In genomic region chr10:69705806-69706768, GRCm38 (mm10) we compare ENCODE assay signal across 9 mouse cellular contexts.
A peak's percentile ranks its signal among the peaks of the same experiment; 100 is the strongest.
DNase-seq lines count a peak whose midpoint lies in the region; ATAC-seq and TF ChIP-seq lines count a peak whose summit lies in the region.
"Had no signal": no experiment of that assay in that cellular context is flagged by ENCODE, and none has a peak within 500 bp of the region (broad histone marks: within the 10 kb centered on the region; RNA-seq: fewer than 3 reads in every experiment).

No protein-coding gene starts in this region.

- H3K4me2 ChIP-seq in forebrain, embryonic 11.5 days (ENCODE audit: low read depth, low read length, severe bottlenecking): peak overlapping the region; percentile 48
- H3K4me2 ChIP-seq in limb, embryonic 15.5 days: peak overlapping the region; percentile 39

- TF ChIP-seq POLR2A in kidney, adult 2 months (IDR thresholded peaks at IDR 0.05; ENCODE audit: low read depth, low read length): no peak

- no peaks in the 10 kb centered on the region for H3K27me3 ChIP-seq in forebrain, embryonic 11.5 days (ENCODE audit: control insufficient read depth, insufficient read depth, low read length)
- no peaks in the 10 kb centered on the region for H3K27me3 ChIP-seq in limb, embryonic 15.5 days
- H3K27me3 ChIP-seq in kidney, adult 2 months (replicated peaks; ENCODE audit: control insufficient read depth, insufficient read depth, low read length): no peaks in the 10 kb centered on the region

- DNase-seq in gastrocnemius, adult 2 months: no peak
- no peak for DNase-seq in gastrocnemius, postnatal 4 days (ENCODE audit: low spot score in 2 of 2)
- peak; percentile 82 for DNase-seq in brain, adult 2 months (ENCODE audit: low read depth, low spot score)
- peak; percentile 66 for DNase-seq in forebrain, embryonic 11.5 days (ENCODE audit: low spot score)
- no peak for DNase-seq in testis, postnatal 14 days (ENCODE audit: low spot score)
- DNase-seq in gastrocnemius, postnatal 10 days: no peak
- no peak for DNase-seq in kidney, adult 2 months

- TF ChIP-seq CTCF in gastrocnemius, adult 2 months (IDR thresholded peaks at IDR 0.05): no peak
- no peak for TF ChIP-seq CTCF in kidney, adult 2 months (conservative IDR thresholded peaks at IDR 0.05; ENCODE audit: insufficient read depth, insufficient read length, low read depth, low read length)

- H3K9ac ChIP-seq in forebrain, embryonic 11.5 days (ENCODE audit: low read length): peak overlapping the region; percentile 44
- no peak overlapping the region for H3K9ac ChIP-seq in limb, embryonic 15.5 days

- H3K4me3 ChIP-seq in gastrocnemius, adult 2 months: peak overlapping the region; percentile 9
- peak overlapping the region; percentile 29 for H3K4me3 ChIP-seq in forebrain, embryonic 11.5 days (ENCODE audit: low read depth, low read length)
- H3K4me3 ChIP-seq in limb, embryonic 15.5 days: peak overlapping the region; percentile 24
- H3K4me3 ChIP-seq in kidney, adult 2 months (ENCODE audit: insufficient read depth, low read depth, low read length): no peak overlapping the region

- H3K36me3 ChIP-seq in forebrain, embryonic 11.5 days (ENCODE audit: control insufficient read depth, insufficient read depth, low read length): no peaks in the 10 kb centered on the region
- H3K36me3 ChIP-seq in limb, embryonic 15.5 days: no peaks in the 10 kb centered on the region
- H3K36me3 ChIP-seq in kidney, adult 2 months (ENCODE audit: control insufficient read depth, insufficient read depth, low read length): no peaks in the 10 kb centered on the region

- H3K4me1 ChIP-seq in forebrain, embryonic 11.5 days (replicated peaks; ENCODE audit: control insufficient read depth, insufficient read depth, low read length): peaks cover 5% of the 10 kb centered on the region
- H3K4me1 ChIP-seq in limb, embryonic 15.5 days: peaks cover 19% of the 10 kb centered on the region
- peaks cover 5% of the 10 kb centered on the region for H3K4me1 ChIP-seq in kidney, adult 2 months (ENCODE audit: control insufficient read depth, insufficient read depth, low read length)

- no peaks in the 10 kb centered on the region for H3K9me3 ChIP-seq in forebrain, embryonic 11.5 days (ENCODE audit: control insufficient read depth, low read length)
- H3K9me3 ChIP-seq in limb, embryonic 15.5 days: no peaks in the 10 kb centered on the region

- intact Hi-C loops in gastrocnemius, adult 2 months (cut with DNase I): no loop called here

- 4% methylated on average over 17 of the region's 17 CpGs for WGBS in forebrain, embryonic 11.5 days
- 11% methylated on average over 17 of the region's 17 CpGs for WGBS in limb, embryonic 15.5 days
- WGBS in kidney, adult 2 months: 38% methylated on average over 17 of the region's 17 CpGs

- H3K27ac ChIP-seq in gastrocnemius, adult 2 months: no peak overlapping the region
- H3K27ac ChIP-seq in forebrain, embryonic 11.5 days (ENCODE audit: low read depth, low read length): peak overlapping the region; percentile 2; the same call in 1 of the 2 replicates
- H3K27ac ChIP-seq in limb, embryonic 15.5 days: no peak overlapping the region
- no peak overlapping the region for H3K27ac ChIP-seq in kidney, adult 2 months (ENCODE audit: insufficient read depth, low read depth, low read length)
- H3K27ac ChIP-seq: macrophage had no signal

- peak; percentile 67 for ATAC-seq in forebrain, embryonic 11.5 days (replicated peaks; ENCODE audit: low FRiP score)
- no peak for ATAC-seq in limb, embryonic 15.5 days (ENCODE audit: insufficient number of reproducible peaks, low FRiP score, low TSS enrichment, low read depth)

Comparison
In these comparisons a context has a peak if more than half of its experiments do, and no peak if none do; other contexts are left out.
1. DNase-seq: peak in brain, adult 2 months (single experiment) and forebrain, embryonic 11.5 days (single experiment); none in gastrocnemius, adult 2 months (single experiment), gastrocnemius, postnatal 4 days (0 of 2), testis, postnatal 14 days (single experiment), gastrocnemius, postnatal 10 days (single experiment) and kidney, adult 2 months (single experiment).